Mouse (Mus musculus) urinary bladder, postnatal 36 days (tissue): ENCODE results near the gene Btbd1.

Experiments used
- DNase-seq, 2 experiments: peaks; one replicate each; pipeline ENCODE4 v3.0.0; 2022; ENCODE audit warnings: low spot score in 2 of 2, mixed read lengths in 1 of 2

Gene Btbd1

DNA sequence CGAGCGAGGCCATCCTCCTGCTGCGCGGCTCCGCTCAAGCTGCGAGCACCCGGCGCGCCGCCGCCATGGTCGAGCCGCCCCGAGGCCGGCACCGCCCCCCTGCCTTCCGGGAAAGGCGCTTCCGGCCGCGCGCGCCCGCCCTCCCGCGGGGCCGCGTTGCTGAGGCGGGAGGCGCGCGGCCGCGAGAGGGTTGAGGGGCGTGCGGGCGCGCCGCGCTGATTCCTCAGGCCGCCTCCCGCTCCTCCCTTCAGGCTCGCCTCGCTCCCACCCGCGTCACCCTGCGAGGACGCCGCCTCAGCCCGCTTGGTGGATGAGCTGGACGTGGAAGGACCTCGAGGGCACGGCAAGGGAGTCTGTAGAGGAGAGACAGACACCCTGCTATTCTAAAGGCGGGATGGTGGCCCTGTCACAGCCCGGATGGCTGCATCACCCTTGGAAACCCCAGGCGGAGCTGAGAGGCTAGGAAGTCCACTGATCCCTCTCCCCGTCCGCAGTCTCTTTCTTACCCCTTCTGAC is at the start of gene Btbd1:
Gene Btbd1 (minus strand): TSS at position 53 of the 516 bp plus-strand sequence.
- DNase-seq = peak; percentile 76 to 78

DNA sequence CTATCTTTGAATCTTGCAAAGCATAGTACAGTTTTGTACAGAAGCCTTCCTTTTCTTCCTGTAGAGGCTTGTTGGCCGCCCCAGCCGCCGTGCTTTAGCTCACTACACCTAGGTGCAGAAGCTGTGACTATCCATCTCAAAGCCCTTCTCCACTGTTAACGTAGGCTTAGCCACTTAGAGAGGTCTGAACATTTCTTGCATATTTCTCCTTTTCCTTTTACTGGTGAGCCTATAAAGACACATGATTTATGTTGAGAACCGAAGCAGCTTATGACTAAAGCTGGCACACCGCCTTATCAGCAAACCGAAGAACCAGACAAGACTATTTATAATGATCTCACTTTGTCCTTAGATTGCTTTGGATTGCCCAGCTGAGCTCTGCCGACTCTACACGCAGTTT is 46.1 kb upstream of the Btbd1 start:
- no peak for DNase-seq

DNA sequence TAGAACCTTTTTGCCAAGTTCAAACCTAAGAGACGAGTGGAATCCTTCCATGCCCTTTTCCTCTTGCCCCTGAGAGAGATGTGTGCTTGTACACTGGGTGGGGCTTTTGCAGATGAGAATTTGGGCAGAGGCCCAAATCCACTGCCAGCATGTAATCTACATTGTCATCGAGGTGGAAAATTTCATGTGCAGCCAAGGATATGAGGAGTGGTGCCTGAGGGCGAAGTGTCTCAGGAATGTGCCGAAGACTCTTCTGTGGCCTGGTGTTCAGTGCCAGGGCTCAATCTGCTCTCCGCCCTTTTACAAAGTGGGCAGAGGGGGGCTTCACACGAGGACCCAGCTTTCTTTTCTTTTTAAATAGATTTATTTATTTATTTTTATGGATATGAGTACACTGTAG is 45.4 kb upstream of the Btbd1 start:
- DNase-seq = no peak

DNA sequence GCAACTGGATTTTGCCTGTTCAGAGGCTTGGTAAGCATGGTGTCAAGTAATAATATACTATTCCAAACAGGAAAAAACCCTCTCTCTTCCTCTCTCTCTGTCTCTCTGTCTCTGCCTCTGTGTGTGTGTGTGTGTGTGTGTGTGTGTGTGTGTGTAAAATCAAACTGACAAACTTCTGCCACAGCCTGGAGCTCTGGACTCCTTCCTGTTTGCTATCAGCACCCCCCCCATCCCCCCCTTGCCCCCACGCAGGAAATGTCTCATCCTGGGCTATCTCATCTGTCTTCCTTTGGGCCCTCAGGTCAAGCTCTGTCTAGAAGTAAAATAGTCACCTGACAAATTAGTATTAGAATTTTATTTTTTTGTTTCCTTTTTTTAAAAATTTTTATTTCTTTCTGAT is 44.6 kb upstream of the Btbd1 start:
- DNase-seq = no peak

DNA sequence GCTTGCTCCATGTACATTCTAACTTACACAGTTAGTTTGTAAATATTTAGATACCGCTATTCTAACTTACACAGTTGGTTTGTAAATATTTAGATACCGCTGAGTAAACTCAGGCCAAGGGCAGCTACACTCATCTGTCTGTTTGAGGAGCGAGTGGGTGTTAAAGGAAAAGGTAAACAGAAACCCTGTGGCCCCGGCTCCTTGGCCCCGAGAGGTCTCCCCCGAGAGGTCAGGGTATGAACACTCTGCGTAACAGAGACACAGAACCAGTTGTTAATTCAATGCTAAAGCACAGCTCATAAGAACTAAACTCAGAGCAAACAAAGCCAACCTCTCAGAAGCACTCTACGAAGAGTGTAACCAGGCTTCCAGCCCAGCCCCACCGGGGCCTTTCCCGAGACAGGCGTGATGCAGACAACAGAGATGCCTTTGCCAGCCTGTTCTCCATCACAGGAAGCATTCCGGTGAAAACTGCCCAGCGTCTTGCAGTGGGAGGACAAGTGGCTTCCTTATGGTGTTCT is 43.3 kb upstream of the Btbd1 start:
- no peak for DNase-seq

DNA sequence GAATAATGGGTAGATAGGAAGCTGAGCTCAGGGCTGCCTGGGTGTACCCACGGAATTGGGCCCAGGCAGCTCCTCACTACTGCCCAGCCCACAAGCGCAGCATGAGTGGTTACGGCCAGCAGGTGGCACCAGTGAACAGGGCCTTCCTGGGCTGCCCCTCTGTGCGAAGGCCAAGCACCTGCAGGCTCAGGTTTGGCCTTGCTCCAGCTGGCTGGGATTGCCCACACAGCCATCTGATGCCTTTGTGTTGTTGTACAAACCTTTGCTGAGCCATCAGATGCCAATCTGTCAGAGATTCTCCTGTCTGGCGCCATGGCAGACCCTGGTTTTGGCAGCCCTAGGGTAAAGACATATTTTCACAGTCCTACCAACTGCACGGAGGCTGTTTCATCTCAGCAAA is 38.9 kb upstream of the Btbd1 start:
- DNase-seq = peak; percentile 33 to 63

DNA sequence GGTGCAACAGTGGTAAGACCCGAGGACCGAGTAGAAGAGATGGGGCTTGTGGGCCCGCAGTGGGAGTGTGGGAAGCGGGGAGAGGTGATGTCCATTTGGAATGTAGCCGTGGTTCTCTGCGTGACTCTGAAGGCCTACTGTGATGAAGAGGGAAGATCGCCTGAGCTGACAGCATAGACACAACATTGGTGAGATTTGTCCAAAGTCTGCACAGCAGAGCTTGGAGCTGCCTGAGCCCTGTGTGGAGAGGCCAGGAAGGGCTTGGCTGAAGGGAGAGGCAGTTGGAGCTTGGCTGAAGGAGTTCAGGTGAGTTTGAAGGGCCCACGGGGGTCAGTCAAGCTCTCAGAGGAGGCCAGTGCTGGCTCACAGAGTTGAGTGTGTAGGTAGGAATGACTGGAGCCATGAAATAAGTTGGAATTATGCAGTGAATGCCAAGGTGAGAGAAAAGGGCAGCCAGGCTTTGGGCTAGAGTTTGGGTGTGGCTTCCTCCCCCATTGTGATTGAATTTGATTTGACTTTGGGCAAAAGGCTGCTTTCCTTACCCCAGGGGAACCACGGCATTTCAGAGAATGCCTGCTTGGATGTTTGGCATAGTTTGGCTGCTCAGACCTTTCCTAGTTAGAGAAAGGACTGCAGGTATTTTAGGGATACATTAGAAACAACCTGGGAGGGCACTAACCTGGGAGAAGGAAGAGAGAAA is 38.1 kb upstream of the Btbd1 start:
- no peak for DNase-seq

DNA sequence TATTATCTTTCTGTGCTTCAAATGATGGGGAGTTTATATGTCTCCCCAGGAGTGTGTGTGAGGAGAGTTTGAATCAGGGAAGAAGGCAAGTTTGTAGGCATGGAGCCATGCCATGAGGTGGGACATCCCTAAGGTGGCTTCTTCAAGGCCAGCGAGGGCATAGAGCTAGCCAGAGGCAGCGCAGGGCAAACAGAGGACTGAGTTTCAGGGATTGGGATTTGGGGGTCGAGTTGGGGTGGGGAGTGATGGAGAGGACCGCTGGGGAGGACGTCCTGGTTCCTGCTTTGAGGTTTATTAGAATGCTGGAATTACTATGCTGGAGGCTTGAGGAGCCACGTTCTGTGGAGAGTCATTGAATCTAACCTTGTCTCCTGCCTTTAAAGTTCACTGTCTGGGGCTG is 36.7 kb upstream of the Btbd1 start:
- DNase-seq = no peak

DNA sequence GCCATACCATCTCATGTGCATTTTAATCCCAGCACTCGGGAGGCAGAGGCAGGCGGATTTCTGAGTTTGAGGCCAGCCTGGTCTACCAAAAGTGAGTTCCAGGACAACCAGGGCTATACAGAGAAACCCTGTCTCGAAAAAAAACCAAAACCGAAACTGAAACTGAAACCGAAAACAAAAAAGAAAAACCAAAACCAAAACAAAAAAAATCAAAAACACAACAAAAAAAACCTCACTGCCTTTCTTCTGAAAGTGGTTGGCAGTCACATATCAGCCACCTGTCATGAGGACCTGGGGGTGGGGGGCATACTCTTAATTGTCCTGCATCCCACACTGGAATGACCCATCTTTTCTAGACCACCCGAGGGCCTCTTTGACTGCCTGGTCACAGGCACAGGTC is 35.3 kb upstream of the Btbd1 start:
- DNase-seq = no peak

DNA sequence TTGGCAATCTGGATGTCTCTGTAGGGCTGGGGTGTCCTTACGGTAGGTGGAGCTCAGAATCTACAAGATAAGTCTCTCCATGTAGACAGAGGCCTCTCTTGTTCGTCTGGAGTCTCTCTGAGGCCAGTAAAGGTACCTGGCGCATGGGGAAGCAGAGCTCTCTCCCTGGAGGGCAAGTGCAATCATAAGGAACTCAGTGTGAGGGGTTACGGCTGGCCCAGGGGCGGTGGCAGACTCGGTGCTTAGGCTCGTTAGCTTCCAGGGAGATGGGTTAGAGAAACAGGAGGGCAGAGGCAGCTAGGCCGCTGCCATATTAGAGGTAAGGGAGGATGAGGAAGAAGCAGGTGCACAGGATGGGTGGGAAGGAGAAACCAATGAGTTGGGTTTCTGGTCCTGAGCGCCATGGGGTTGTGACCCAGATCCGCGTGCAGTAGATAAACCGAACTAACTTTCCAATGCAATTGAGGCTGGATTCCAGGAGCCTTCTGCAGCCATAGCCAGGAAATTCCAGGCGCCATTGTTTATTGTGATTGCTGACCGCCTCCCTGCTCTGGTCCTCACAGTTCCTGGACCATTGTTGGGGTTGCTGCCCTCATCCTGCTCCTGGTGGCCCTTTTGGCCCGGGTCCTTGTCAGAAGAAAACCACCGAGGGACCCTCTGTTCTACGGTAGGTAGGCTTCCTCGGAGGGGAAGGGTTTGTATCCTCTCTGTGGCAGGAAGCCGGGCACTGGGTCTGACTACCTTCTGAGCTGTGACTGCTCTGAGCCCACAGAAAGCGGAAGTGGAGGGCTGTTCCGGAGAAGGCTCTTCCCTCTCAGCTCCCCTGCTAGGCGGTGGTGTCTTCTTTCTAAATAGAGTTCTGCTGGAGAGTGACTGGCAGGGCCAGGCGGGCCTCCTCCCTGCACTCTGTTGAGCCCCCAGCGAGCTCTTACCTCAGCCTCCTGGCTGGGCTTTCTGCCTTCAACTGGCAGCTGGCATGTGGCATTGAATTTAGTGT is 33.7 kb upstream of the Btbd1 start:
- DNase-seq = no peak

DNA sequence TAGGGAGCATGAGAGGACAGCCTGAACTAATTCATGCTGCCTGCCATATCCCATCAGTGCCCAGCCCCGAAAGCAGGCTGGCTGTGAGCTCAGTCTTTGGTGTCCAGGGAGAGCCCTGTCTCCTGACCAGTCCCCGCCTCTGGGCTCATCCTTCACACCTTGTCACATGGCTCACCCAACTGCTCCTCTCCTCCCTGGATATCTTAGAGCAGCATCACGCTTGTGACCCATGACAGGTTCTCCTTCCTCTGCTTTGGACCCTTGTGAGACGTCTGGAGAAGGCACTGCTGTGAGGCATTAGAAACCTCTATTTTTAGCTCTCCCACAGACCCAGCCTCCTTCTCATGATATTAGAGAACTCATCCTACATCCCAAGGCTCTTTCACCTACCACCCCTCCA is 32.7 kb upstream of the Btbd1 start:
- no peak for DNase-seq

DNA sequence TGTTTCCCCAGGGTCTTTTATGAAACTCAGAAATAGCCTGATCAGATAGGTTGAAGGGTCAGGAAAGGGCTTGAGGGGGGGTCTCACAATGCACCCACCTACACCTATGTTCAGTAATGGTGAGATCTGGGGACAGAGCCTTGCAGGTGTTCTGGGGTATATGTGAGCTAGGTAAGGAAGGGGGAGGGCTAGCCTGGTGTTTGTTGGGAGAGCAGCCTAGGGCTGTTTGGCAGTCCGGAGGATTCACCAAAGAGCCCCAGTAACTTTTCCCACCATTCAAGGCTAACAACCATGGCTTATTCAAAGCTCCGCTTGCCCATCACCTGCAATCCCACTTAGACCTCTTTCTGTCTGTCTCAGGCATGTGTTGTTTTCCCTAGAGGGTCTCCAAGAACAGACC is 32.2 kb upstream of the Btbd1 start:
- no peak for DNase-seq

DNA sequence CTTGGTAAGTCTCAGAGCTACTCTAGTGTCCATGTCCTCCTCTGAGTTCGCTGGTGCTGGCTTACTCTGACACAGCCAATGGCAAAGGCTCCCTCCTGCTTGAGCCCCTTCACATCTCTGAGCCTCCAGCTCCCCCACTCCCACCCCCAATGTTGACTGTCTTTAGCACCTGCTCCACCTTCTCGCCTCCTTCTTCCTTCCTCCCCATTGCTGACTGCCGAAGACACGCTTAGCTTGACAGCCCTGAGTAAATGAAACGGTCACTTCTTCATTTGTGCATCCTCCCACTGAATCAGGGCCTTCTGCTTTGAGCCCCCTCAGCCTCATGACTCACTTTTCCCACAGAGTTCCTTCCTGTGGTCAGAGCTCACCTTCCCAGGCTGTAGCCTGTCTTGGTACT is 31.8 kb upstream of the Btbd1 start:
- DNase-seq = no peak

DNA sequence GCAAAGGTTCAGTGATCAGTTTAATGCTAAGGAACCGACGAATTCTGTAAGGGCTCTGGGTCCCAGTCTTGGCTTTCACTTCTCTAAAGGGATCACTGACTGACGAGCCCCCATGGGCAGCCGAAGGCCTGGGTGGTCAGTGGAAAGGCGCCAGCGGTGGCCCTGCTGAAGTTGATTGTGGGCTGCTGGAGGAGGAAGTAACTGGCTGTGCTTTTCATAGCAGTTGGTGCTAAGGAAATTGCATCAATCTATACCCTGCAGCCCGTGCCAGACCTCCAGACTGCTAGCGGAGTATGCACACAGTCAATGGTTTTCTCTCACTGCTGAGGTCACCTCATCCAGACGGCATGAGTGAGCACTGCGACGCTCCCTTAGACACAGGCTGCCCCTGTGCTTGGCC is 30.8 kb upstream of the Btbd1 start:
- DNase-seq = no peak

DNA sequence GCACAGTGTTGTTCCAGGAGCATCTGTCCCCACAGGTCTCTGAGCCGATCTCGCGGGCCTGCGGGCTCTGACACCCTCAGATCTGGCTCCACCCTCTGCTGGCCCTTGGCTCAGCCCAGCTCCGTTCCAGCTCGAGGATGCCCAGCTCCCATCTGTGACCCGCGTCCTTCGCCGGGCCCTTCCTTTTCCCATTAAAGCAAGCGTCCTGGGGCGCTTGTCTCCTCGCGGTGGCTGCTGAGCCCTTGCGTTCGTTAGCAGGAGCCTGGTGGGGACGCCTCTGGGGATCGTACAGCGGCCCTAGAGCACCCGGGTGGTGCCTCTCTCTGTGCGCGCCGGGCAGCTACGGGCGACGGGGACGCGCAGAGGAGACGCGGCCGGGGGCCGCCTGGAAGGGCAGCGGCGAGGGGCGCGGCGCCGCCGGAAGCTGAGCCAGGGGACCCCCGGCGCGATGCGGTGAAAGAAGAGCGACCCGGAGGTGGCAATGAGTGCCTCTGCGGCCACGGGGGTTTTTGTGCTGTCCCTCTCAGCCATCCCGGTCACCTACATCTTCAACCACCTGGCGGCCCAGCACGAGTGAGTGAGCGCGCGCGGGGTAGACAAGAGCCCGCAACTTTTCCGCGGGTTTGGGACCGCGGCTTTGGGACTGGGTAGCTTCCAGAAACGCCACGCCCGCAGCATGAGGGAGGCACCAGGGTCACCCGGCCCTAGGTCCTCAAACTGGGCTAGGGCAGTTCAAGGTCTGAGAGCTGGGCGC is 29.9 kb upstream of the Btbd1 start, which contains the start of gene Tm6sf1:
Gene Tm6sf1 (plus strand): TSS at position 34 of the 754 bp plus-strand sequence.
- peak in 1 of 2 experiments; percentile 49 for DNase-seq

DNA sequence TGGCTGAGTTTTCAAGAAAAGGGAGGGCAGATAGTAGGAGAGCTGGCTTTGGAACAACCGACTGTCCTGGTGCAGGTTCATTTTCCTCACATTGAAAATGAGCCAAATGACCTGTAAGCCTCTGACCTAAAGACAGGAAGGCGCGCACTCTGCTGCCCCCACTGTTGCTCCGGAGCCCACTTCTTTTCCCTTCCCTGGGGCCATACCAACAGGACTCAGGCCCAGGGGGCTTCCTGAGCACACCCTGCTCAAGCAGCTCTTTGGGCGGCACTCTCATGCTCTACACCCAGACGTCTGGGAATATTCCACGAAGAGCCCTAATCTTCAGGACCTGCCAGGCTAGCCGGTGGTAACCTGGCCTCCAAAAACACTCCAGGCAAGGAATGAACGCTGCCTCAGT is 29.0 kb upstream of the Btbd1 start:
- DNase-seq = no peak

DNA sequence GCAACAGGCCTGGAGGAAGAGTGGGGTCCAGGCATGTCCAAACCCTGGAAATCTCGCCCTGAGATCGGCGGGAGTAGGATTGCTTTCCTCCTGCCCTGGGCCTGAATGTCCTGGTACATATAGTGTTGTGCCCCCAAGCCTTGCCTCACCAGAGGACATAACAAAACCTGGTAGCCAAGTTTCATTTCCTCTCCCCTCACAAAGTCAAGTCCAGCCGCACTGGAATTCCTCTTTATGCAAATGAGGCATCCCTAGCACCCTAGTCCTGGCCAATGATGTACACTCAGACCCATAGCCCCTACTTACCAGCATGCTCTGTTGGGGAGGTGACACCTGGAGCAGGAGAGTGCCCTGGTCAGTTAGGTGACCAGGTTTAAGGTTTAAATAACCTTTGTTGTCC is 27.0 kb upstream of the Btbd1 start:
- no peak for DNase-seq

DNA sequence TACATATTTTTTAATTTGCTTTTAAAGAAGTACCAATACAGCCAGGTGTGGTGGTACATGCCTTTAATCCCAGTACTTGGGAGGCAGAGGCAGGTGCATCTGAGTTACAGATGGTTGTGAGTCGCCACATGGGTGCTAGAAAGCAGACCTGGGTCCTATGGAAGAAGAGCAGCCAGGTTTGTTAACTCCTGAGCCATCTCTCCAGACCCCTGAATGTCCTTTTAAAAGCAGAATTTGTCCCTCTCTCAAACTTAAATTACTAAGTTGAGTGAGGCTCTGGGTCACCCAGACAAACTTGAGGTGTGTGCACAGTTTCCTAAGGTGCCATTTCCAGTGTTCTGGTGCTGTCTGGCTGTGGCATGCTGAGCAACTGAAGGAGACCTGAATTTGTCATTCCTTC is 26.5 kb upstream of the Btbd1 start, which contains the start of gene Gm10160:
Gene Gm10160 (minus strand): TSS at position 101 of the 400 bp plus-strand sequence.
- no peak for DNase-seq

DNA sequence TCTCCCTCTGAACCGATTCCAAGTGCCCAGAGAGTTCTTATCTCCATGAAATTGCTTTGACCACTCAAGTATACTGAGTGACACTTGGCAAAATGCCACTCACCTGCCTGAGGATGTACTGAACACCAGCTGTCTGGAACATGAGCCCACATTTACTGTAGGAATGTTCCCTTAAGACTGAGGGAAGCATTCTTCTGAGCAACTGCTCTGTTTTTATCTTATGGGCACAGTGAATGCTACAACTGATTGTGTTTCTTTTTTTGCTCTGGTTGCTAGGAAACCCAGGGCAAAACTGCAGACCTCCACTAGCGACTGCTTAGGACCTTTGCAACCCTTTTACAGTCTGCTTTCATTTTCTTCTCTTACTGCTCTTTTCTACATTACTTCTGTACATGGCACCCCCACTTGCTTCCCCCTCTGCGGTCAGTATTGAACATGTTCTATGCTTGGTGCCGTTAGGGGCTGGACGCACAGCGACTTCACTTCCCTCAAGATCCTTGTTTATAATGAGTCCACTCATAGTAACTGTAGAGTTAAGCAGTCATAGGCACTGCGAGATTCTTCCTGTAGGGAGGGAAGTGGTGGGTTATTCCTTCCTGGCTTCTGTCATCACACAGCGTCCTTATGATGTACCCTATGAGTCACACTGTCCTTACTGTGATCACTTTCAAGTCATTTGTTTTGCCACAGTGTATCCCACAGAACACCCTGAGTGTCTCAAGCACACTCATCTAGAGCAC is 25.5 kb upstream of the Btbd1 start:
- no peak for DNase-seq

DNA sequence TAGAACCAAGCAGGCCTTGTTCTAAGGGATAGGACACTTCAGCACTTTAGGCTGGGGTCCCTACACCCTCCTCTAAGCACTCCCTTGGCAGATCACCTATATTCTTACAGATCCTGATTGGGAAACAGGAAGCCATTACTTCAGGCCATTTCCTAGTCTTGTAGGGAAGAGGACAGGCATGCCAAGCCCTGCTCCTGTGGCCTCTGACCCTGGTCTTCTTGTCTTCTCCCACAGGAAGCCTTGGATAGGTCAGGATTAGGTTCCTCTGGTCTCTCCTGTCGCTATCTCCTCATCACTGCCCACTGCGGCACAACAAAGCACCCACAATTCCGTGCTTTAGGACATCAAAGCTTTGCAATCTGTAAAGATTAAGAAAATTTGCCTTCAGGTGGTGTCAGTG is 22.5 kb upstream of the Btbd1 start:
- DNase-seq = no peak

DNA sequence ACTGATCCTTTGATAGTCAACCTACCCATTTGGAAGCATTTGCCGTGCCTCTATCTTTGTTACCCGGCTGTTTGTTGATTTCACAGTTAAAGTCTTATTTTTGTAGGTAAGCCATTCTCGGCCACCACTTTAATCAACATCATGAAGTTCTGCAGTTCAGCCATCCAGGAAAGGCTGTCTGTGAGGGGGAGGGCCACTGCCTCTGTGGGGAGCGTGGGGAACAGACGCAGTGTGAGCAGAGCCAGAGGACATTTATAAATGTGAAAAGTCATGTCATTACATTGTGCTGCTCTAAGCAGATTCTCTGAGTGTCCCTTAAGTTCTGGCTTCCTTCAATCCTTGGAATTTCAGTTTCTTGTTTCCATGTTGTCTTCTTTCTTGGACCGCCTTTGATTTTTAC is 20.9 kb upstream of the Btbd1 start:
- no peak for DNase-seq
